Mouse (Mus musculus) limb, embryonic 11.5 days (tissue): Measurements from ENCODE around the gene Pqlc2. TPM values are rescaled to one million over a fixed set of nuclear protein-coding genes. Genes with fewer than 3 reads are reported as not detected.

ENCODE experiments used
- ATAC-seq: fragments of 200-750 bp; cut with Nextera tagmentation; 2 replicates; pipeline ENCODE4 v1.8.0; 2017; ENCODE audit warnings: low read depth; ENCODE audit not compliant: insufficient number of reproducible peaks, low FRiP score, low TSS enrichment
- DNase-seq: peaks from one replicate; pipeline ENCODE4 v3.0.0-alpha.2; 2015; ENCODE audit warnings: low spot score
- H3K27ac ChIP-seq: fragments of 300-500 bp; sonication (generic); replicated peaks from 2 replicates; pipeline ENCODE4 v1.5.1; 2014; ENCODE audit warnings: low read depth, mild to moderate bottlenecking, low read length
- H3K27me3 ChIP-seq: fragments of 300-500 bp; sonication (generic); 2 replicates; pipeline ENCODE4 v1.6.1; 2014; ENCODE audit warnings: mild to moderate bottlenecking, low read length, mixed read lengths; ENCODE audit not compliant: control insufficient read depth, insufficient read depth
- H3K36me3 ChIP-seq: fragments of 300-500 bp; sonication (generic); 2 replicates; pipeline ENCODE4 v1.6.1; 2014; ENCODE audit warnings: mild to moderate bottlenecking, low read length, moderate library complexity, mixed read lengths; ENCODE audit not compliant: control insufficient read depth, insufficient read depth
- H3K4me1 ChIP-seq: fragments of 300-500 bp; sonication (generic); 2 replicates; pipeline ENCODE4 v1.6.1; 2014; ENCODE audit warnings: low read length, mixed read lengths; ENCODE audit not compliant: control insufficient read depth, insufficient read depth
- H3K4me2 ChIP-seq: fragments of 300-500 bp; sonication (generic); 2 replicates; pipeline ENCODE4 v1.6.1; 2014; ENCODE audit warnings: low read depth, mild to moderate bottlenecking, moderate library complexity; ENCODE audit not compliant: severe bottlenecking
- H3K4me3 ChIP-seq: fragments of 300-500 bp; sonication (generic); 2 replicates; pipeline ENCODE4 v1.5.1; 2014; ENCODE audit warnings: low read depth, low read length
- H3K9ac ChIP-seq: fragments of 300-500 bp; sonication (generic); 2 replicates; pipeline ENCODE4 v1.6.1; 2014; ENCODE audit warnings: mild to moderate bottlenecking, low read length
- H3K9me3 ChIP-seq: fragments of 300-500 bp; sonication (generic); 2 replicates; pipeline ENCODE4 v1.6.1; 2016; ENCODE audit warnings: low read length; ENCODE audit not compliant: control insufficient read depth
- WGBS: fragments of 180-500 bp; shearing (Covaris S2); extraction: QIAGEN DNeasy Blood & Tissue Kit; methylation state at CpG from one replicate; pipeline ENCODE4 v1.1.7; 2014; 5-methylcytosine and 5-hydroxymethylcytosine counted together
- polyA plus RNA-seq: library from polyadenylated mRNA; unstranded; fragments of >200 nt; fragmentation: Nextera tagmentation; extraction: Ambion mirVana; gene quantifications from 2 replicates; pipeline ENCODE4 v1.2.1, GENCODE M21; 2014

The Pqlc2 gene
- polyA plus RNA-seq, 1 experiment from 2014 or later: 13.0 TPM

GRCm38 (mm10) chr4:139268242-139268641, 42.3 kb downstream of the Pqlc2 start:
- WGBS: 77% methylated on average over 1 of the region's 1 CpGs
- Histone ChIP-seq H3K4me3 (no peak overlapping the region), H3K4me1 (peaks cover 53% of the 10 kb centered on the region), H3K27me3 (no peaks in the 10 kb centered on the region), H3K36me3 (peaks cover 4% of the 10 kb centered on the region), H3K4me2 (no peak overlapping the region), H3K9me3 (no peaks in the 10 kb centered on the region), H3K9ac (no peak overlapping the region), H3K27ac (peak overlapping the region; percentile 92)
- ATAC-seq: no peak
- DNase-seq: no peak

- Histone ChIP-seq H3K4me3 (no peak overlapping the region), H3K9ac (0 out of 2 replicates have a peak overlapping the region, but pooled peaks have one; percentile 5), H3K4me1 (peaks cover 49% of the 10 kb centered on the region), H3K36me3 (peaks cover 4% of the 10 kb centered on the region), H3K27me3 (no peaks in the 10 kb centered on the region), H3K4me2 (no peak overlapping the region; the same call in 1 of the 2 replicates), H3K27ac (peak overlapping the region; percentile 92), H3K9me3 (no peaks in the 10 kb centered on the region)
- WGBS: 39% methylated on average over 3 of the region's 3 CpGs
- DNase-seq (peak; percentile 62), ATAC-seq (no peak)
Observed at GRCm38 (mm10) chr4:139267335-139267734, 43.2 kb downstream of the Pqlc2 start.

GRCm38 (mm10) chr4:139266500-139266865, 44.0 kb downstream of the Pqlc2 start:
- Histone ChIP-seq H3K27me3 (no peaks in the 10 kb centered on the region), H3K9ac (peak overlapping the region; percentile 5; the same call in 1 of the 2 replicates), H3K27ac (peak overlapping the region; percentile 92), H3K36me3 (peaks cover 4% of the 10 kb centered on the region), H3K9me3 (no peaks in the 10 kb centered on the region), H3K4me2 (peak overlapping the region; percentile 5; the same call in 1 of the 2 replicates), H3K4me3 (no peak overlapping the region), H3K4me1 (peaks cover 43% of the 10 kb centered on the region)
- 15% methylated on average over 7 of the region's 7 CpGs for WGBS
- DNase-seq (peak; percentile 70), ATAC-seq (no peak)

GRCm38 (mm10) chr4:139265783-139266499, 44.6 kb downstream of the Pqlc2 start:
- no peak for DNase-seq
- H3K27ac ChIP-seq: peak overlapping the region; percentile 92
- no peaks in the 10 kb centered on the region for H3K9me3 ChIP-seq
- WGBS: 62% methylated on average over 13 of the region's 13 CpGs
- H3K4me1 ChIP-seq: peaks cover 43% of the 10 kb centered on the region
- no peak overlapping the region for H3K9ac ChIP-seq
- ATAC-seq: no peak
- H3K36me3 ChIP-seq: peaks cover 7% of the 10 kb centered on the region
- H3K4me3 ChIP-seq: no peak overlapping the region
- H3K4me2 ChIP-seq: no peak overlapping the region
- no peaks in the 10 kb centered on the region for H3K27me3 ChIP-seq

GRCm38 (mm10) chr4:139262981-139263380, 47.5 kb downstream of the Pqlc2 start:
- ATAC-seq (no peak), DNase-seq (no peak)
- no peak overlapping the region for H3K4me2 ChIP-seq
- 87% methylated on average over 6 of the region's 6 CpGs for WGBS
- H3K9me3 ChIP-seq: no peaks in the 10 kb centered on the region
- no peak overlapping the region for H3K4me3 ChIP-seq
- H3K9ac ChIP-seq: no peak overlapping the region
- H3K27me3 ChIP-seq: no peaks in the 10 kb centered on the region
- H3K36me3 ChIP-seq: peaks cover 7% of the 10 kb centered on the region; the same call in 1 of the 2 replicates
- H3K27ac ChIP-seq: no peak overlapping the region
- peaks cover 46% of the 10 kb centered on the region for H3K4me1 ChIP-seq

GRCm38 (mm10) chr4:139259302-139259871, 51.1 kb downstream of the Pqlc2 start:
- peak; percentile 61 for DNase-seq
- Histone ChIP-seq H3K9me3 (no peaks in the 10 kb centered on the region), H3K4me2 (no peak overlapping the region), H3K4me3 (no peak overlapping the region), H3K27ac (peak overlapping the region; percentile 96), H3K4me1 (peaks cover 36% of the 10 kb centered on the region), H3K36me3 (peaks cover 2% of the 10 kb centered on the region; the same call in 1 of the 2 replicates), H3K9ac (peak overlapping the region; percentile 39), H3K27me3 (no peaks in the 10 kb centered on the region)
- peak; percentile 35; the same call in 1 of the 2 replicates for ATAC-seq
- WGBS: 42% methylated on average over 11 of the region's 11 CpGs

GRCm38 (mm10) chr4:139258621-139259301, 51.7 kb downstream of the Pqlc2 start:
- no peak overlapping the region for H3K4me2 ChIP-seq
- H3K4me3 ChIP-seq: no peak overlapping the region
- H3K9ac ChIP-seq: peak overlapping the region; percentile 39
- peaks cover 37% of the 10 kb centered on the region for H3K4me1 ChIP-seq
- H3K9me3 ChIP-seq: no peaks in the 10 kb centered on the region
- peaks cover 2% of the 10 kb centered on the region; the same call in 1 of the 2 replicates for H3K36me3 ChIP-seq
- DNase-seq (no peak), ATAC-seq (0 out of 2 replicates have a peak, but pooled peaks have one; percentile 41)
- peak overlapping the region; percentile 96 for H3K27ac ChIP-seq
- H3K27me3 ChIP-seq: no peaks in the 10 kb centered on the region
- 65% methylated on average over 6 of the region's 6 CpGs for WGBS

GRCm38 (mm10) chr4:139256708-139257107, 53.8 kb downstream of the Pqlc2 start:
- Histone ChIP-seq H3K4me1 (peaks cover 50% of the 10 kb centered on the region), H3K27me3 (no peaks in the 10 kb centered on the region), H3K36me3 (peaks cover 2% of the 10 kb centered on the region; the same call in 1 of the 2 replicates), H3K4me2 (no peak overlapping the region), H3K4me3 (no peak overlapping the region), H3K9ac (no peak overlapping the region), H3K9me3 (no peaks in the 10 kb centered on the region), H3K27ac (no peak overlapping the region)
- DNase-seq: no peak
- no peak for ATAC-seq
- 56% methylated on average over 8 of the region's 8 CpGs for WGBS
